Mouse (Mus musculus): ENCODE data around the gene Men1. TPM values are rescaled to one million over a fixed set of nuclear protein-coding genes. Genes with fewer than 3 reads are reported as not detected.

The Men1 gene
- polyA plus RNA-seq, 1 experiment from 2014 or later: 42.1 TPM

GRCm38 (mm10) chr19:6346023-6346422, 11.2 kb downstream of the Men1 start:
- no peak overlapping the region for H3K9ac ChIP-seq (replicated peaks; ENCODE audit: low read depth)
- H3K4me2 ChIP-seq (replicated peaks; ENCODE audit: low read depth, low read length): no peak overlapping the region
- no peaks in the 10 kb centered on the region for H3K9me3 ChIP-seq (ENCODE audit: low read length)
- H3K4me1 ChIP-seq (ENCODE audit: insufficient read depth, low read depth, low read length): no peaks in the 10 kb centered on the region; the same call in 1 of the 2 replicates
- TF ChIP-seq CTCF (IDR thresholded peaks at IDR 0.05): no peak
- TF ChIP-seq EP300 (IDR thresholded peaks at IDR 0.05): no peak
- H3K4me3 ChIP-seq (ENCODE audit: low read depth, low read length): no peak overlapping the region
- peaks cover 21% of the 10 kb centered on the region; the same call in 1 of the 2 replicates for H3K36me3 ChIP-seq (ENCODE audit: insufficient read depth, low read length)
- WGBS: 77% methylated on average over 5 of the region's 5 CpGs
- no peaks in the 10 kb centered on the region for H3K27me3 ChIP-seq (replicated peaks; ENCODE audit: insufficient read depth, low read length)
- DNase-seq (ENCODE audit: low spot score) (no peak), ATAC-seq (no peak)
- H3K27ac ChIP-seq (ENCODE audit: low read length): no peak overlapping the region

- Histone ChIP-seq H3K36me3 (ENCODE audit: insufficient read depth, low read length) (peaks cover 21% of the 10 kb centered on the region; the same call in 1 of the 2 replicates), H3K4me3 (ENCODE audit: low read depth, low read length) (no peak overlapping the region), H3K27ac (ENCODE audit: low read length) (no peak overlapping the region), H3K4me1 (ENCODE audit: insufficient read depth, low read depth, low read length) (no peaks in the 10 kb centered on the region; the same call in 1 of the 2 replicates), H3K27me3 (replicated peaks; ENCODE audit: insufficient read depth, low read length) (no peaks in the 10 kb centered on the region), H3K9ac (replicated peaks; ENCODE audit: low read depth) (no peak overlapping the region), H3K4me2 (replicated peaks; ENCODE audit: low read depth, low read length) (no peak overlapping the region), H3K9me3 (ENCODE audit: low read length) (no peaks in the 10 kb centered on the region)
- WGBS: 74% methylated on average over 10 of the region's 10 CpGs
- DNase-seq (ENCODE audit: low spot score): no peak
- TF ChIP-seq CTCF (IDR thresholded peaks at IDR 0.05) (no peak), EP300 (IDR thresholded peaks at IDR 0.05) (no peak)
- no peak for ATAC-seq
These were observed 11.9 kb downstream of the Men1 start for GRCm38 (mm10) chr19:6346661-6347060.

- H3K27me3 ChIP-seq (replicated peaks; ENCODE audit: insufficient read depth, low read length): no peaks in the 10 kb centered on the region
- 97% methylated on average over 4 of the region's 4 CpGs for WGBS
- H3K27ac ChIP-seq (ENCODE audit: low read length): no peak overlapping the region
- no peak overlapping the region for H3K4me3 ChIP-seq (ENCODE audit: low read depth, low read length)
- no peaks in the 10 kb centered on the region for H3K9me3 ChIP-seq (ENCODE audit: low read length)
- H3K4me1 ChIP-seq (ENCODE audit: insufficient read depth, low read depth, low read length): no peaks in the 10 kb centered on the region; the same call in 1 of the 2 replicates
- no peak overlapping the region for H3K9ac ChIP-seq (replicated peaks; ENCODE audit: low read depth)
- TF ChIP-seq CTCF (IDR thresholded peaks at IDR 0.05) (no peak), EP300 (IDR thresholded peaks at IDR 0.05) (no peak)
- DNase-seq (ENCODE audit: low spot score): no peak
- H3K4me2 ChIP-seq (replicated peaks; ENCODE audit: low read depth, low read length): no peak overlapping the region
- ATAC-seq: no peak
- H3K36me3 ChIP-seq (ENCODE audit: insufficient read depth, low read length): peaks cover 21% of the 10 kb centered on the region; the same call in 1 of the 2 replicates
These were observed 12.8 kb downstream of the Men1 start for GRCm38 (mm10) chr19:6347615-6348014.

GRCm38 (mm10) chr19:6348717-6349116, 13.9 kb downstream of the Men1 start:
- TF ChIP-seq CTCF (IDR thresholded peaks at IDR 0.05): no peak
- TF ChIP-seq EP300 (IDR thresholded peaks at IDR 0.05): no peak
- ATAC-seq (no peak), DNase-seq (ENCODE audit: low spot score) (no peak)
- no peaks in the 10 kb centered on the region for H3K9me3 ChIP-seq (ENCODE audit: low read length)
- no peak overlapping the region for H3K27ac ChIP-seq (ENCODE audit: low read length)
- WGBS: 53% methylated on average over 9 of the region's 9 CpGs
- H3K9ac ChIP-seq (replicated peaks; ENCODE audit: low read depth): no peak overlapping the region
- H3K4me3 ChIP-seq (ENCODE audit: low read depth, low read length): no peak overlapping the region
- no peaks in the 10 kb centered on the region for H3K27me3 ChIP-seq (replicated peaks; ENCODE audit: insufficient read depth, low read length)
- H3K4me2 ChIP-seq (replicated peaks; ENCODE audit: low read depth, low read length): no peak overlapping the region
- peaks cover 21% of the 10 kb centered on the region; the same call in 1 of the 2 replicates for H3K36me3 ChIP-seq (ENCODE audit: insufficient read depth, low read length)
- H3K4me1 ChIP-seq (ENCODE audit: insufficient read depth, low read depth, low read length): no peaks in the 10 kb centered on the region; the same call in 1 of the 2 replicates

DNA sequence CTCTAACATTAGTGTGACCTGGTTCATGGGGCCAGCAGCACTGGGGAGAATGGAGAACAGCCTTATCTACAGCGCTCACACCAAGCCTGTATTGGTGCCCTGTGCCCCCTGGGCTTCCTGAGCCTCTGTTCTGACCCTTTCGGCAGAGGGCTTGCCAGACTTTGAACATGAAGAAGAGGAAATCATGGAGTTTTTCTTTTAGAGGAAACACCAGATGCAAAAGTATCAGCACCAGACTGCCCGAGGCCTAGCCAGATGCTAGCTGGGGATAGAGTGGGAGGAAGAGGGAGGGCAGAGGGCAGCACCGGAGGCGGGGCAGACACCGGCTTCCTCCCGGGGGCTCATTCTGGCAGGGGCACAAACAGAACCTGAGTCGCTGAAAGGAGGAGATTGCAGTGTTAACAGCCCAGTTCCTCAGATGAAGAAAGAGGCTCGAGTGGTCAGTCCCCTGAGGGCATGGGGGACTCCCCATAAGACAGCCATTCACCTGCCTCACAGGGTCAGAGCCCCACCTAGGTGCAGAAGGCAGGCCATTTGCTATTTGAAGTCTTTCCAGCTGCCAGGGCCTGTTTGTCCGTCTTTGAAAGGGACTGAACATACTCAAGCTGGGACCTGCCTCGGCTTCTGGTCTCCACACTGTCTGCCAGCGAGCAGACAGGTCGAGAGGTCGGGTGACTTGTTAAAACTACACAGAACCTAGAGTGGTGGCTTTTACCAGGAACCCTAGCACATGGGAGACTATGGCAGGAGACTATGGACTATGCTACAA, 14.6 kb downstream of the Men1 start:
- ATAC-seq (peak; percentile 34; the same call in 1 of the 2 replicates), DNase-seq (ENCODE audit: low spot score) (no peak)
- 30% methylated on average over 14 of the region's 14 CpGs for WGBS
- Histone ChIP-seq H3K4me2 (replicated peaks; ENCODE audit: low read depth, low read length) (no peak overlapping the region), H3K27me3 (replicated peaks; ENCODE audit: insufficient read depth, low read length) (no peaks in the 10 kb centered on the region), H3K9ac (replicated peaks; ENCODE audit: low read depth) (no peak overlapping the region), H3K9me3 (ENCODE audit: low read length) (no peaks in the 10 kb centered on the region), H3K4me1 (ENCODE audit: insufficient read depth, low read depth, low read length) (no peaks in the 10 kb centered on the region; the same call in 1 of the 2 replicates), H3K36me3 (ENCODE audit: insufficient read depth, low read length) (peaks cover 21% of the 10 kb centered on the region; the same call in 1 of the 2 replicates), H3K4me3 (ENCODE audit: low read depth, low read length) (no peak overlapping the region), H3K27ac (ENCODE audit: low read length) (no peak overlapping the region)
- TF ChIP-seq EP300 (IDR thresholded peaks at IDR 0.05): no peak

GRCm38 (mm10) chr19:6351431-6352106, 16.8 kb downstream of the Men1 start:
- Histone ChIP-seq H3K4me3 (ENCODE audit: low read depth, low read length) (no peak overlapping the region), H3K4me2 (replicated peaks; ENCODE audit: low read depth, low read length) (no peak overlapping the region), H3K27ac (ENCODE audit: low read length) (no peak overlapping the region), H3K27me3 (replicated peaks; ENCODE audit: insufficient read depth, low read length) (no peaks in the 10 kb centered on the region), H3K36me3 (ENCODE audit: insufficient read depth, low read length) (0 out of 2 replicates have a peak, but pooled peaks cover 6% of the 10 kb centered on the region), H3K9ac (replicated peaks; ENCODE audit: low read depth) (no peak overlapping the region), H3K9me3 (ENCODE audit: low read length) (no peaks in the 10 kb centered on the region), H3K4me1 (ENCODE audit: insufficient read depth, low read depth, low read length) (no peaks in the 10 kb centered on the region; the same call in 1 of the 2 replicates)
- 66% methylated on average over 14 of the region's 14 CpGs for WGBS
- TF ChIP-seq EP300 (IDR thresholded peaks at IDR 0.05): no peak
- no peak for TF ChIP-seq CTCF (IDR thresholded peaks at IDR 0.05)
- DNase-seq (ENCODE audit: low spot score) (no peak), ATAC-seq (no peak)

Measured in lung, postnatal 0 days (tissue).